Mouse (Mus musculus) C2C12 (cell line): Measurements from ENCODE around the gene Dnajc28. TPM values are rescaled to one million over a fixed set of nuclear protein-coding genes. Genes with fewer than 3 reads are reported as not detected.

Source experiments
- H3K27me3 ChIP-seq: one replicate; pipeline ENCODE4 v1.6.1; 2011; ENCODE audit not compliant: control insufficient read depth, insufficient read depth, insufficient read length
- H3K36me3 ChIP-seq: one replicate; pipeline ENCODE4 v1.6.1; 2011; ENCODE audit not compliant: control insufficient read depth, insufficient read depth
- H3K4me3 ChIP-seq: one replicate; pipeline ENCODE4 v1.5.1; 2011; ENCODE audit warnings: mild to moderate bottlenecking, control low read depth; ENCODE audit not compliant: poor library complexity, insufficient read depth, severe bottlenecking
- H3K79me2 ChIP-seq: one replicate; pipeline ENCODE4 v1.6.1; 2011; ENCODE audit not compliant: control insufficient read depth, insufficient read depth
- H3K79me3 ChIP-seq: one replicate; pipeline ENCODE4 v1.6.1; 2011; ENCODE audit warnings: low read depth, control low read depth
- H3ac ChIP-seq: one replicate; pipeline ENCODE3; 2011; ENCODE audit warnings: low read depth; ENCODE audit not compliant: control insufficient read depth, insufficient read length
- CEBPB ChIP-seq: IDR thresholded peaks from one replicate; pipeline ENCODE4 v1.6.1; 2011; ENCODE audit warnings: low read depth, mild to moderate bottlenecking, control low read depth, moderate library complexity
- CTCF ChIP-seq: IDR thresholded peaks from one replicate; pipeline ENCODE4 v1.5.1; 2011; ENCODE audit not compliant: control insufficient read depth, insufficient read depth, insufficient read length
- FOSL1 ChIP-seq: IDR thresholded peaks from one replicate; pipeline ENCODE4 v1.8.0; 2011; ENCODE audit warnings: mild to moderate bottlenecking, low read length; ENCODE audit not compliant: poor library complexity, insufficient read depth, severe bottlenecking
- MAX ChIP-seq: IDR thresholded peaks from one replicate; pipeline ENCODE4 v1.6.1; 2011; ENCODE audit warnings: mild to moderate bottlenecking, control low read depth
- MYOD1 ChIP-seq: IDR thresholded peaks from one replicate; pipeline ENCODE4 v1.6.1; 2011; ENCODE audit warnings: low read depth; ENCODE audit not compliant: control insufficient read depth, insufficient read length
- MYOG ChIP-seq: IDR thresholded peaks from one replicate; pipeline ENCODE4 v1.6.1; 2011; ENCODE audit not compliant: control insufficient read depth, insufficient read length; ENCODE audit errors: extremely low read depth
- USF1 ChIP-seq: IDR thresholded peaks from one replicate; pipeline ENCODE4 v1.6.1; 2011; ENCODE audit warnings: low read depth, mild to moderate bottlenecking, control low read depth, moderate library complexity
- polyA plus RNA-seq: library from polyadenylated mRNA; unstranded; fragments of >200 nt; fragmentation: generic; extraction: Trizol; gene quantifications from one replicate; pipeline ENCODE4 v1.2.1, GENCODE M21; 2012; ENCODE audit warnings: missing spikeins

The Dnajc28 gene
- polyA plus RNA-seq, 1 experiment: 0.16 TPM

DNA sequence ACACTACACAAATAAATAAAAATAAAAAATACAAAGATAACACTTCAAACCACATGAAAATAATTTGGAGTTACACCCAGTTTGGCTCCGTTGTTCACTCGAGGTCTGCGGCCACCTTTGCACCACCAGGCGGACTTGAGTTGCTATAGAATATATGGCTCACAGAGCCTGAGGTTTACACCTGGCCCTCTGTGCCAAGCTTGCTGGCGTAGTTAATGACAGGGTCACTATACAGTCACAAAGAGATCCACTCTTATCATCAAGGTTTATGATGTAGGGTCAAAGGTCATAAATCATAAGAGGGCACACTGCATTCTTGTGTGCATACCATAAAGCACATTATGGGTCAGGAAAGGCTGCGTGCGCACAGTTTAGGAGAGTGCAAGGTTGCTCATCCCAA lies 52.8 kb downstream of the Dnajc28 start:
- no peak overlapping the region for H3ac ChIP-seq
- no peak overlapping the region for H3K4me3 ChIP-seq

DNA sequence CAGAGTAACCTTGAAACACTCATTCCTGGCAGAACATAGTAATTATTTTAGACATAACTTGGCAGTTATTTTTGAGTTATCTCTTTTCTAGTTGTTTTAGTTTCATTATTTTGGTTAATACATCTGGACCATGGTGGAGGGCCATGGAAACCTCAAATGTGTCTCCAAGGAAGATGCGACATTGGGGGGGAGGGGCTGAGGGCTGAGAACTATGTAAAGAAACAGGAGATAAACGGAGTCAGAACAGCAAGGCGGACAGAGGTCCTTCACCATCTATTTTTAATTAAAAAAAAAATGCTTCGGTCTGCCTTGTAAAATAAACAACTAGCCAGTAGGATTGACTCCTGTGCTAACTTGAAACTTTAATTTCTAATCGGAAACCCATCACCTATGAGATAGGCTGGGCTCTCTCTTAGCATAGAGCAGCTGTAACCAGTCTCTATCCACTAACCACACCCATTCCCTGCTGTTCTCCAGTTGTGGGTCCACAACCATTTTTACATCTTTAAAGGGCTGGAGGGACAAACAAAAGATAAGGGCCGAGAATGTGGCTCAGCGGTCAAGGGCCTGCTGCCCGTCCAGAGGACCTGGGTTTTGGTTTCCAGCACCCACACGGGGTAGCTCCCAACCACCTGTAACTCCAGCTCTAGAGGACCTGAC lies 53.4 kb downstream of the Dnajc28 start:
- no peaks in the 10 kb centered on the region for H3K79me2 ChIP-seq
- H3K36me3 ChIP-seq: peaks cover 25% of the 10 kb centered on the region
- H3K4me3 ChIP-seq: no peak overlapping the region
- H3K79me3 ChIP-seq: no peaks in the 10 kb centered on the region
- no peak for TF ChIP-seq MYOG
- TF ChIP-seq MYOD1: no peak
- TF ChIP-seq CEBPB: no peak
- no peak for TF ChIP-seq FOSL1
- no peak for TF ChIP-seq MAX
- no peak for TF ChIP-seq CTCF
- TF ChIP-seq USF1: no peak
- H3K27me3 ChIP-seq: no peaks in the 10 kb centered on the region
- no peak overlapping the region for H3ac ChIP-seq

More for the DNA sequence above, 52.8 kb downstream of the Dnajc28 start:
- Histone ChIP-seq H3K79me2 (no peaks in the 10 kb centered on the region), H3K36me3 (peaks cover 25% of the 10 kb centered on the region), H3K27me3 (no peaks in the 10 kb centered on the region), H3K79me3 (no peaks in the 10 kb centered on the region)
- TF ChIP-seq USF1 (no peak), FOSL1 (no peak)

- no peaks in the 10 kb centered on the region for H3K79me3 ChIP-seq
- TF ChIP-seq MYOG (no peak), MYOD1 (no peak), FOSL1 (no peak), CTCF (no peak), CEBPB (no peak), MAX (no peak), USF1 (no peak)
- no peaks in the 10 kb centered on the region for H3K79me2 ChIP-seq
- no peak overlapping the region for H3K4me3 ChIP-seq
- no peak overlapping the region for H3ac ChIP-seq
- H3K36me3 ChIP-seq: peaks cover 28% of the 10 kb centered on the region
- H3K27me3 ChIP-seq: no peaks in the 10 kb centered on the region
Measured at GRCm38 (mm10) chr16:91564580-91565291, 54.1 kb downstream of the Dnajc28 start.

Other genes with a start within 250 kb of the Dnajc28 start
- 22.3 TPM for gene Ifnar2, start 246.2 kb downstream of the Dnajc28 start, polyA plus RNA-seq
- not detected for gene Gm21970, start 227.3 kb downstream of the Dnajc28 start, polyA plus RNA-seq
- gene Il10rb, start 212.9 kb downstream of the Dnajc28 start, polyA plus RNA-seq: 14.1 TPM
- gene Ifnar1, start 133.8 kb downstream of the Dnajc28 start, polyA plus RNA-seq: 18.1 TPM
- 9.1 TPM for gene Ifngr2, start 72.0 kb downstream of the Dnajc28 start, polyA plus RNA-seq
- 15.1 TPM for gene Tmem50b, start 21.2 kb downstream of the Dnajc28 start, polyA plus RNA-seq
- 131 TPM for gene Gart, start 27.9 kb upstream of the Dnajc28 start, polyA plus RNA-seq
- 53.5 TPM for gene Son, start 28.5 kb upstream of the Dnajc28 start, polyA plus RNA-seq
- 12.2 TPM for gene Donson, start 69.7 kb upstream of the Dnajc28 start, polyA plus RNA-seq
- 16.7 TPM for gene Cryzl1, start 109.9 kb upstream of the Dnajc28 start, polyA plus RNA-seq
- gene Itsn1, start 110.3 kb upstream of the Dnajc28 start, polyA plus RNA-seq: 24.3 TPM